Mouse (Mus musculus) liver, postnatal 0 days (tissue): ENCODE data around the gene 6330409D20Rik.

ENCODE experiments used
- CTCF ChIP-seq: sonication (generic); IDR thresholded peaks from 2 replicates; pipeline ENCODE4 v1.5.1; 2016; ENCODE audit warnings: antibody characterized with exemption, low read depth
- EP300 ChIP-seq: IDR thresholded peaks from 2 replicates; pipeline ENCODE4 v1.6.1; 2016; ENCODE audit warnings: antibody characterized with exemption, low read depth, mild to moderate bottlenecking

- TF ChIP-seq CTCF (peak; percentile 39; the same call in 1 of the 2 replicates), EP300 (no peak)
Observed at GRCm38 (mm10) chr2:32750199-32750598, 9.4 kb upstream of the 6330409D20Rik start.
